Mouse (Mus musculus) hindbrain, embryonic 10.5 days (tissue): Measurements from ENCODE around the gene Pde4b. TPM values are rescaled to one million over a fixed set of nuclear protein-coding genes. Genes with fewer than 3 reads are reported as not detected.

Source experiments
- DNase-seq: peaks from one replicate; pipeline ENCODE4 v3.0.0-alpha.2; 2017; ENCODE audit warnings: low spot score
- H3K27ac ChIP-seq: fragments of 300-500 bp; sonication (generic); 2 replicates; pipeline ENCODE4 v1.5.1; 2016; ENCODE audit warnings: mild to moderate bottlenecking, moderate library complexity
- H3K27me3 ChIP-seq: fragments of 300-500 bp; sonication (generic); 2 replicates; pipeline ENCODE4 v1.6.1; 2016; ENCODE audit warnings: mild to moderate bottlenecking; ENCODE audit not compliant: poor library complexity, insufficient read depth, severe bottlenecking
- H3K36me3 ChIP-seq: fragments of 300-500 bp; sonication (generic); 2 replicates; pipeline ENCODE4 v1.6.1; 2016; ENCODE audit warnings: mild to moderate bottlenecking, moderate library complexity
- H3K4me1 ChIP-seq: fragments of 300-500 bp; sonication (generic); replicated peaks from 2 replicates; pipeline ENCODE4 v1.6.1; 2016; ENCODE audit warnings: mild to moderate bottlenecking
- H3K4me3 ChIP-seq: fragments of 300-500 bp; sonication (generic); 2 replicates; pipeline ENCODE4 v1.5.1; 2016; ENCODE audit warnings: mild to moderate bottlenecking, moderate library complexity
- H3K9me3 ChIP-seq: fragments of 300-500 bp; sonication (generic); 2 replicates; pipeline ENCODE4 v1.6.1; 2016; ENCODE audit warnings: mild to moderate bottlenecking, moderate library complexity
- WGBS: fragments of 180-500 bp; shearing (Covaris S2); methylation state at CpG from one replicate; pipeline ENCODE4 v1.1.7; 2016; 5-methylcytosine and 5-hydroxymethylcytosine counted together
- polyA plus RNA-seq: library from polyadenylated mRNA; unstranded; fragments of >200 nt; fragmentation: Nextera tagmentation; extraction: Ambion mirVana; gene quantifications from 2 replicates; pipeline ENCODE4 v1.2.1, GENCODE M21; 2016

Gene Pde4b
- polyA plus RNA-seq, 1 experiment from 2014 or later: 6.7 TPM

DNA sequence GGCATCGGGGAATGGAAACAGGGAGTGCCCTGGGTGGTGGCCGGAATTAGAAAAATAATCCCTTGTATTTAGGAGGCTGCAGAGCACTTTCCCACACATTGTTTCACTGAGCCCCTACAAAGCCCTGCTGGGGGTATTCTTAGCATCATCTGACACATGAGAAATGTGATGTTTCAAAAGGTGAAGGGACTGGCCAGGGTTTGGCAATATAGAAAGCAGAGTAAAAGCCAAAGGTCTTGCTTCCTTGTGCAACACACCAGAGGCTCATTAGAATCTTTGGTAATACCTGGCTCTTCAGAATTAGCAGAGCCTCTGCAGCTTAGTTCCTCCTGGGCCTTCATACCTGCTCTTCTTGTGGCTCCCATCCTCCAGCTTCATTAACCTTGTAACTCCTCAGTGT is 451.4 kb downstream of the Pde4b start:
- H3K4me1 ChIP-seq: peaks cover 6% of the 10 kb centered on the region
- no peaks in the 10 kb centered on the region for H3K9me3 ChIP-seq
- H3K36me3 ChIP-seq: no peaks in the 10 kb centered on the region
- 91% methylated on average over 2 of the region's 2 CpGs for WGBS
- H3K27ac ChIP-seq: no peak overlapping the region
- H3K27me3 ChIP-seq: no peaks in the 10 kb centered on the region
- H3K4me3 ChIP-seq: no peak overlapping the region
- no peak for DNase-seq

DNA sequence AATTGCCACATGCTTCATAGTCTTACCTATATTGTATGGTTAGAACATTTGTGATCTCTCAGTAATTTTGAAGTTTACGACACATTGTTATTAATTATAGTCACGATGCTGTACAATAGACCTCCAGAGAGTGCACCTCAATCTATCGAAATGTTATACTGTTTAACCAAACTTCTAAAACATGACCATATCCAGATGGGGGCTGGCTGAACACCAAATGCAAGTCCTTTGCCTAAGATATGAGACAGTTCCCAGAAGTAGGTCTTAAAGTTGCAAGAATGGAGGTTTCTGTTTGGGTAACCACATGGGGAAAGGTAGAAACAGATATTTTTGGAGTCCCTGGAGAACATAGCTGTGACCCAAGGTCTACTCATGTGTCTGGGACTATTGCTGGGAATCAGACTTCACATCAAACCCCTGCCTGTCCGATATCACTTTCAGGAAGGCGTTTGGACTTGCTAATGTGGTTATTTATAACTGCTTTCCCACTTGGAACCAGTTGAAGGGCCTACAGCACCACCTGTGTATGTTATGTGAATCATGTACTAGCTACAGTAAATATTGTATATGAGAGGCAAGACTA is 452.3 kb downstream of the Pde4b start:
- DNase-seq: no peak
- Histone ChIP-seq H3K9me3 (no peaks in the 10 kb centered on the region), H3K27me3 (no peaks in the 10 kb centered on the region), H3K27ac (no peak overlapping the region), H3K4me3 (no peak overlapping the region), H3K36me3 (no peaks in the 10 kb centered on the region), H3K4me1 (no peaks in the 10 kb centered on the region)
- WGBS: 94% methylated on average over 5 of the region's 5 CpGs

DNA sequence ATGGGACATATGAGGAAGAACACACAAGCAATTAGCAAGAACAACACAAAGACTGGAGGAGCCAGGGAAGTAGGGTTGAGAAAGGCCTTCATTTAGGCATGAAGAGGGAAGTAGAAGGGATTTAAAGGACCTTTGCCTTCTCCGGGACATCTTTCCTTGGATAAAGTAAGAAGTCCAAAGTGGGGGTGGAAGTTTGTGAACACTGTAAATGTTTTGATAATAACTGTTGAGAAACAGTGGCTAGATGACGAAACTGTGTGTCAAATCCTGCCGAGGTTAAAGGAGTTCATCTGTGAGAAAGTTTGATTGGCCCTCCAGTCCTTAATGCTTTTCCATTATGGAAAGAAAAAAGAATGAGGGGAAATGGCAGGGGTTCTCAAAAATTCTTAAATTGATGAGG is 455.6 kb downstream of the Pde4b start:
- Histone ChIP-seq H3K9me3 (no peaks in the 10 kb centered on the region), H3K27me3 (no peaks in the 10 kb centered on the region)
- WGBS: 94% methylated on average over 3 of the region's 3 CpGs

DNA sequence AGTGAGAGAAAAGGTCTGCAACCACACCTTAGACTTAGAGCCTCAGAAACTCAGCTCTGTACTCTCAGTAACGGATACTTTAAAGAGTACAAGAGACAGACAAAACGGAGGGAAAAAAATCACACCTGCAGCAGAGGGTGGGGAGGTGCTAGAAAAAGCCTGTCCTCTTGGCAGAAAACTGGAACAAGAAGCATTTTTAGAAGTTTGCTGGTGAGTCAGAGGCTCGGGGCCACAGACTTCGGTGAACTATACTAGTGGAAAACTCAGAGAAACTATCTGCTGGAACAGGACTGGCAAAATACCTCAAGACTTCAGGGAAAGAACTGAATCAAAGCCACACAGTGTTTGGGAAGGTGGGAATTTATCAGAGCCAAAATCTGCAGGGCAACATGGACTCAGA is 457.9 kb downstream of the Pde4b start:
- WGBS: 90% methylated on average over 4 of the region's 4 CpGs
- H3K4me3 ChIP-seq: no peak overlapping the region
- no peak for DNase-seq
- no peaks in the 10 kb centered on the region for H3K4me1 ChIP-seq
- no peaks in the 10 kb centered on the region for H3K9me3 ChIP-seq
- no peaks in the 10 kb centered on the region for H3K27me3 ChIP-seq
- H3K27ac ChIP-seq: no peak overlapping the region
- H3K36me3 ChIP-seq: no peaks in the 10 kb centered on the region

More for the DNA sequence above, 455.6 kb downstream of the Pde4b start:
- no peaks in the 10 kb centered on the region for H3K36me3 ChIP-seq
- DNase-seq: no peak
- H3K4me1 ChIP-seq: no peaks in the 10 kb centered on the region
- no peak overlapping the region for H3K4me3 ChIP-seq
- no peak overlapping the region for H3K27ac ChIP-seq

DNA sequence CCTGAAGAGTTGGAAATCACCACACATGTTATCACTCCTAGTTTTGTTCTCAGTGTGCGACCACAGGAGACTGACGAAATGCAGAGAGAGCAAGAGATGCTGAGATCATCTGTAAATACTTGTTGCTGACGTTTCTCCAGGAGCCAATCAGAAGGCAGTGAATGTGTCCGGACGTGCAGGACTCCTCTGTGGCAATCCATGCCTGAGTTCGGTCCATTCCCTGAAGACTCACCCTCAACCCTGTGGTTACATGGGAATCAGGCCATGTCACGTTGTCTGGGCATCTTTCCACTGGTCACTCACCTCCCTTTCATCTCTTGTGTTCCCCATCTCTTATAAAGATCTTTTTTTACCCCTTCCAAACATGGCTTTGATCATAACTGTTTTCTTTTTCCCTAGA is 468.2 kb downstream of the Pde4b start:
- Histone ChIP-seq H3K9me3 (no peaks in the 10 kb centered on the region), H3K36me3 (no peaks in the 10 kb centered on the region), H3K4me3 (no peak overlapping the region), H3K4me1 (no peaks in the 10 kb centered on the region), H3K27ac (no peak overlapping the region), H3K27me3 (no peaks in the 10 kb centered on the region)
- no peak for DNase-seq
- 78% methylated on average over 7 of the region's 7 CpGs for WGBS

DNA sequence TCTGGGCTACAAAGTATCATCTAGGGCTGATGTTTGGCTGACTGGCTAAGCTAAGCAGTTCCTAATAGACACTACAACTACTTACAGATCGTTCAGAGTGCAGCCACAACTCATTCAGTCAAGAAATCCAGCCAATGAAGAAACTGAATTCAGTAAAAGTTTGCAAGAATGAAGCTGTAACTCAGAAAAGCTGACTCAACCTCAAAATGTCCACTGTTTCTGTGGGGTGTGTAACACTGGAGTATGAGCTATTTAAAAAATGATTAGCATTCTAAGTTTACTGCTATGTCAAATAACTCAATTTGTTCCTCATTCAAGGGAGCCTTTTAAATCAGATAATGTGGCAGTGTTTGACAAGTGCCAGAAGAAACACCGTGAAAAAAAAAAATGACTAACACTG is 469.7 kb downstream of the Pde4b start:
- 83% methylated on average over 2 of the region's 2 CpGs for WGBS
- no peak overlapping the region for H3K4me3 ChIP-seq
- no peak for DNase-seq

DNA sequence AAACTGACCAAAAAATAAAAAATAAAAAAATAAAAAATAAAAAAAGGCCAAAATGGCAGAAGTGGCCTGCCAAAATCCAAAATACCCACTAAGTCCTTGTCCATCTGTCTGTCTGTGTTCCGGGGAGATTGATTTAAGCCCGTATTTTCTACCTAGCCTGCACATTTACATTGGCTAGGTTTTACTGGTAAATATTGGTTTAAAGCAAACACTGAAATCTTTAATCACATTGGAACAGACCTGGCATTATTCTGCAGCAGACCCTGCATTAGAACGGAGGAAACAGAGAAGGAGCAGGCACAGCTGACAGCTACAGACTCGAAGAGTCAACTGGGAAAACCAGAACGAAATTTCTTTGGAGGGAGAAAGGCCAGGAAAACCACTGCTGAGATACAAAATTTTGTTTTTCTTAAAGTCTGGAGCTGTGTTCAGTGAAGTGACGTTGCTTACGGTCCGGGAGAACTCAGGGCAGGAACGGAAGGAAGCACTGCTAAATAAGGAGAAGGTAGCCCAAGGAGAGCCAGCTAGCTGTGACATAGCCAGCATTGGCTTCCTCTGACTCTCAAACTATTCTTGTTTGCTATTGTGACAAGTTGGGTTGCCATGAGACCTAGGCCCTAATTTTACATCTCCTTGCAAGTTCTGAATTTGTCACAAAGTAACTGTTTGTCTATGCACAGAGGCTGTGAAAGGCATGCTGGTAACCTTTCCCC is 470.3 kb downstream of the Pde4b start:
- no peak for DNase-seq
- Histone ChIP-seq H3K27ac (no peak overlapping the region), H3K36me3 (no peaks in the 10 kb centered on the region), H3K27me3 (no peaks in the 10 kb centered on the region), H3K9me3 (no peaks in the 10 kb centered on the region), H3K4me1 (no peaks in the 10 kb centered on the region), H3K4me3 (no peak overlapping the region)
- 85% methylated on average over 9 of the region's 9 CpGs for WGBS

More for the DNA sequence above, 469.7 kb downstream of the Pde4b start:
- H3K27ac ChIP-seq: no peak overlapping the region
- H3K9me3 ChIP-seq: no peaks in the 10 kb centered on the region
- no peaks in the 10 kb centered on the region for H3K27me3 ChIP-seq
- no peaks in the 10 kb centered on the region for H3K4me1 ChIP-seq
- no peaks in the 10 kb centered on the region for H3K36me3 ChIP-seq

DNA sequence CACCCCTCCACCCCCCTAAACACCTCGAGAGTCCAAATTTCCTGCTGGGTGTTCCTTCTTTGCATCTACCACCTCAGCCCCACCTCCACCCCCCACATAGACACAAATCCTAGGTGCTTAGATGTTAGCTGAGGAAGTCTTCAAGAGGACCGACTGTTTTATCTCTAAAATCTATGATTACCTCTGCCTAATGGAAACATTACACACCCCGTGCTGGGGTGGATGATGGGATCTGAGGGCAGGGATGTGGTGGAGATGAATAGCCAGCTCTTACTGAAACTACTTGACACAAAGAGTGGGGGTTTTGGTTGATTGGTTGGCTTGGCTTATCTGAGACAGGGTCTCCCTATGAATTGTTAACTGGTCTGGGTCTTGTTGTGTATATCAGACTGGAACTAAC is 471.0 kb downstream of the Pde4b start:
- Histone ChIP-seq H3K4me3 (no peak overlapping the region), H3K36me3 (no peaks in the 10 kb centered on the region), H3K4me1 (no peaks in the 10 kb centered on the region), H3K9me3 (no peaks in the 10 kb centered on the region), H3K27ac (no peak overlapping the region), H3K27me3 (no peaks in the 10 kb centered on the region)
- no peak for DNase-seq
- WGBS: 68% methylated on average over 3 of the region's 3 CpGs

DNA sequence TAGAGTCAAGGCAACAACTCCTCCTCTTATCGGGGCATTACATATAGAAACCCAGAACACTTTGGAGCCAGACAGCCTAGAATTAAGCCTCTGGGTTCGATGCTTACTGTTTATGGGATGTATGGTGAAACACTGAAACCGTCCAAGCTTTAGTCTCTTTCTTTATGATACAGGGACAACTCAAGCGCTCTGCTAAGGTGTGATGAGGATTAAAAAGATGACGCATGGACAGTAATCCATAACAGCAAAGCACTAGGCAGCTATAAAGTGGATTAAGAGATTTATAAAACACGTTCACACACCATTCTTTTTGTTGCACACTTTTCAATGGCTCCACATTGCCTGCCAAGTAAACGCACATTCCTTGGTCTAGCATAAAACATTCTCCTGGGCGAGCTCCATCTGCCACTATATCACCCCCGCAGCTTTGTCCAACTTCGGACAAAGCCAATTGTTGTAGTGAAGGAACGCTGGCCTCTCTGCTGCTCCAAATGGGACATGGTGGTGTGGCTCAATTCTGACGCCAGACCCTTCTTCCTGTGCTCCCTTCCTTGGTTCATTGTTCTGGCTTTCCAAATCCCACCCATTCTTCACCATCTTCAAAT is 473.4 kb downstream of the Pde4b start:
- Histone ChIP-seq H3K4me1 (peaks cover 3% of the 10 kb centered on the region), H3K9me3 (no peaks in the 10 kb centered on the region), H3K36me3 (no peaks in the 10 kb centered on the region), H3K27ac (no peak overlapping the region), H3K4me3 (no peak overlapping the region), H3K27me3 (no peaks in the 10 kb centered on the region)
- no peak for DNase-seq
- WGBS: 80% methylated on average over 12 of the region's 12 CpGs

DNA sequence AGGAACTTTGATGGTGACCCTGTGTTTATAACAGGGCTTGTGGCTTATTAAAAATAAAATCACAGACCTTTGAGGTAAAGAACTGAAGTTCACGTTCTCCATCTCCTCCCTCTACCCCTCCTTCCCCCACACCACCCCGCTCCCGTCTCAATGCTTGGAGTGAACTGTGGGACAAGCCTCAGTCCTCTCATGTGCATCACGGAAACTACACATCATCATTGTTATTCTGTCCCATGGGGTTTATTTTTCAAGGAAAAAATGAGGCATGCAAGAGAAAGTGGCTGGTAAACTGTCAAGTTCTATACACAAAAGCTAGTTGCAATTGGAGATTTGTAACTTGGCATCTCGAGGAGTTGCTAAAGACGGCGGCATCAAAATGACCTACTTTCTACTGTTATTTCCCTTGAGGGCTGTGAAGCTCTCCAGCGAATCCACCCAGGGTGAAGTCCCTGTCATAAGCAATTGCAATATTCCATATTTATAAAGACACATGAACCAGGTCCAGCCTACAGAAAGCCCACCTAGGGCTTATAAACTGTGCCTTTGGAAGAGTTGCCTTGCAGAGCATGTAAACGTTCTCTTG is 476.0 kb downstream of the Pde4b start:
- Histone ChIP-seq H3K9me3 (no peaks in the 10 kb centered on the region), H3K4me1 (peaks cover 27% of the 10 kb centered on the region), H3K36me3 (no peaks in the 10 kb centered on the region), H3K4me3 (no peak overlapping the region), H3K27me3 (no peaks in the 10 kb centered on the region), H3K27ac (no peak overlapping the region)
- no peak for DNase-seq
- 86% methylated on average over 9 of the region's 9 CpGs for WGBS

DNA sequence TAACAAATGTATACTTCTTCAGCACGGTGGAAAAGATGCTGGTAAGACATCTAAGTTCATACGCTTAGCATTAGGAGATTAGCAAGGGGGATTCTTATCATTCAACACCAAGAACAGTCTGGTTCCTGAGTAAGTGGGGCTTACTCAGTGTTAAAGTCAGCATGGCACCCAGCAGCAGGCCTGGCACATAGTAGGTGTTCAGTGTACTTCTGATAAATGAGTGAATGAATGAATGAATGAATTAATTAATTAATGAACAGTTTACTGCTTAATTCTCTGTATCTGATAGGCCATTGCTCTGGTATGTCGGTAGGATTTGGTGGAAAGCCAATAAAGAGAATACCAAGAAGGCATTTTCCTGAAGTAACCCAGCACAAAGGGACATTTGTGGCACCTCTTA is 476.9 kb downstream of the Pde4b start:
- DNase-seq: no peak
- Histone ChIP-seq H3K9me3 (no peaks in the 10 kb centered on the region), H3K36me3 (no peaks in the 10 kb centered on the region), H3K27ac (no peak overlapping the region), H3K27me3 (0 out of 2 replicates have a peak, but pooled peaks cover 1% of the 10 kb centered on the region), H3K4me3 (no peak overlapping the region), H3K4me1 (peaks cover 36% of the 10 kb centered on the region)
- WGBS: 88% methylated on average over 3 of the region's 3 CpGs

DNA sequence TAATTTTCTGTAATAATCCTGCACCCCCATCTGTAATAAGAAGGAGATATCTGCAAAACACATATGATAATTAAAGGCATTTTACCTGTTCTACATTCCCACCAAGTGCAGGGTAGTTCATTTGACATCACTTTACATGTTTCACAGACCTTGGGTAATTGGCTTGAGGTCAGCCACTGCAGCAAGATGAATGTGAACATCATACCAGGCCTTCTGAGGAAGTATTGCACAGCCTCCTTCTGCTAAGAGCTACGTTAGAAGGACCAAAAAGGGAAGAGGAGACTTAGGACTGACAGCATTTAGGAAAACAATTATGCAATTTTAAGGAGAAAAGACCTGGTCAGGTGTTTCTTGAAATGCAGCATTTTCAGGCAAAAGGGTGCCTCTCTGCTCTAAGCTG is 479.1 kb downstream of the Pde4b start:
- 0 out of 2 replicates have a peak, but pooled peaks cover 6% of the 10 kb centered on the region for H3K27me3 ChIP-seq
- peaks cover 53% of the 10 kb centered on the region for H3K4me1 ChIP-seq
- no peak overlapping the region for H3K4me3 ChIP-seq
- H3K27ac ChIP-seq: no peak overlapping the region
- no peaks in the 10 kb centered on the region for H3K36me3 ChIP-seq
- DNase-seq: no peak
- no peaks in the 10 kb centered on the region for H3K9me3 ChIP-seq
- WGBS: 25% methylated on average over 1 of the region's 1 CpGs

DNA sequence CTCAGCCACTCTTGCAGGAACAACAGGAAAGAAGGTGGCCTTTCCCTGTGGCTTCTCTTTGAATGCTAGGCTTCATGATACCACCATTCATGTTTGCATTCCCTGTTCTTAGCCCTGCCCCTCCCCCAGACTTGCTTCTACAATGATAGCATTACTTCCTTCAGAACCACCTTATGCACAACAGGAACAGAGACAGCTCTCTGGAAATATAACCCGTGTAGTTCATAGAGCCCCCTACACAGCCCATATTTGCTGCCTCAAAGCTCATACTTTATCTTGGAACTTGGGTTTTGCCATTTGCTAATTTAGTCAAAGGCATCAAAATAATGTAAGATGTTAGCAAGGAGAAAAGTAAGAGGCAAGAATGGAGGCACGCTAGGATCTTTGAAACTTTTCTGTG is 479.8 kb downstream of the Pde4b start:
- WGBS: 34% methylated on average over 2 of the region's 2 CpGs
- H3K27me3 ChIP-seq: peaks cover 13% of the 10 kb centered on the region; the same call in 1 of the 2 replicates

More for the DNA sequence above, 479.8 kb downstream of the Pde4b start:
- H3K36me3 ChIP-seq: no peaks in the 10 kb centered on the region
- no peak for DNase-seq
- H3K9me3 ChIP-seq: no peaks in the 10 kb centered on the region
- peaks cover 60% of the 10 kb centered on the region for H3K4me1 ChIP-seq
- no peak overlapping the region for H3K27ac ChIP-seq
- no peak overlapping the region for H3K4me3 ChIP-seq
